ENCODE assay signal across 23 mouse cellular contexts in genomic region chr11:6759578-6759977, GRCm38 (mm10).
"Had no signal": no experiment of that assay in that cellular context is flagged by ENCODE, and none has a peak within 500 bp of the region (broad histone marks: within the 10 kb centered on the region; RNA-seq: fewer than 3 reads in every experiment).

No protein-coding gene starts in this region.

- H3K27ac ChIP-seq: heart, embryonic 13.5 days; heart, embryonic 15.5 days; hindbrain, embryonic 13.5 days; hindbrain, embryonic 15.5 days; hindbrain, postnatal 0 days; kidney, embryonic 15.5 days; kidney, postnatal 0 days; limb, embryonic 13.5 days; limb, embryonic 15.5 days; liver, embryonic 12.5 days; liver, embryonic 14.5 days had no signal

- H3K27me3 ChIP-seq: heart, embryonic 13.5 days; heart, embryonic 15.5 days; hindbrain, embryonic 13.5 days; hindbrain, embryonic 15.5 days; kidney, embryonic 15.5 days; limb, embryonic 13.5 days; limb, embryonic 15.5 days; liver, embryonic 12.5 days had no signal

- H3K4me3 ChIP-seq: heart, embryonic 13.5 days; heart, embryonic 15.5 days; hindbrain, embryonic 13.5 days; hindbrain, embryonic 15.5 days; kidney, embryonic 15.5 days; limb, embryonic 13.5 days; limb, embryonic 15.5 days; liver, embryonic 12.5 days had no signal

- DNase-seq: gastrocnemius, postnatal 14 days; gastrocnemius, postnatal 36 days; heart, adult 18-20 months; heart, postnatal 36 days; kidney, adult 11 months; kidney, adult 2 months; kidney, adult 9 months; kidney, postnatal 14 days; kidney, postnatal 36 days; layer of hippocampus, adult 9-11 months; layer of hippocampus, postnatal 36 days; left cerebral cortex, postnatal 4 days had no signal

- H3K4me1 ChIP-seq: heart, embryonic 13.5 days; heart, embryonic 15.5 days; kidney, embryonic 15.5 days; limb, embryonic 15.5 days; liver, embryonic 12.5 days had no signal

- H3K9me3 ChIP-seq: heart, embryonic 13.5 days; heart, embryonic 15.5 days; hindbrain, embryonic 13.5 days; hindbrain, embryonic 15.5 days; kidney, embryonic 15.5 days; limb, embryonic 13.5 days; limb, embryonic 15.5 days; liver, embryonic 12.5 days had no signal

- H3K36me3 ChIP-seq: heart, embryonic 13.5 days; heart, embryonic 15.5 days; hindbrain, embryonic 13.5 days; hindbrain, embryonic 15.5 days; kidney, embryonic 15.5 days; limb, embryonic 13.5 days; limb, embryonic 15.5 days; liver, embryonic 12.5 days had no signal
